Mouse (Mus musculus): ENCODE measurements around the gene Pla2g6. TPM values are rescaled to one million over a fixed set of nuclear protein-coding genes. Genes with fewer than 3 reads are reported as not detected.

Pla2g6 gene
- total and polyA plus RNA-seq, 3 experiments = 9.3 to 20.9 (median 14.8) TPM

GRCm38 (mm10) chr15:79335061-79335655, 7.0 kb upstream of the Pla2g6 start:
- no peaks in the 10 kb centered on the region for H3K9me3 ChIP-seq (replicated peaks; ENCODE audit: low read length)
- 0 out of 2 replicates have a peak overlapping the region, but pooled peaks have one; percentile 11 for H3K9ac ChIP-seq (ENCODE audit: insufficient read depth, low read depth)
- no peaks in the 10 kb centered on the region for H3K27me3 ChIP-seq (replicated peaks)
- no peak overlapping the region for H3K4me3 ChIP-seq (replicated peaks in 1 of 3; ENCODE audit: low read depth in 2 of 3, low read length in 2 of 3, poor library complexity in 1 of 3)
- H3K36me3 ChIP-seq (replicated peaks in 1 of 2; ENCODE audit: control insufficient read depth in 1 of 2, insufficient read depth in 1 of 2, low read length in 1 of 2) = no peaks in the 10 kb centered on the region
- dilution Hi-C loops (cut with MboI; ENCODE audit: extremely low pct_ligation_motif_present, extremely low pct_unique_long_range_greater_than_20kb, low sequenced_read_pairs) = no loop called here
- no peaks in the 10 kb centered on the region for H3K79me2 ChIP-seq (replicated peaks; ENCODE audit: control insufficient read depth, extremely low read depth, insufficient read depth, poor library complexity, severe bottlenecking)
- TF ChIP-seq MXI1 (IDR thresholded peaks at IDR 0.05; ENCODE audit: low read depth, low read length) (peak; percentile 68), TCF12 (IDR thresholded peaks at IDR 0.05; ENCODE audit: low read depth, low read length) (peak; percentile 99), ZKSCAN1 (IDR thresholded peaks at IDR 0.05; ENCODE audit: borderline replicate concordance, low read depth, low read length) (no peak), TBP (conservative IDR thresholded peaks at IDR 0.05; ENCODE audit: low read depth, low read length) (no peak; the same call in 1 of the 2 replicates), MYC (IDR thresholded peaks at IDR 0.05; ENCODE audit: low read depth, low read length) (peak; percentile 96), JUND (conservative IDR thresholded peaks at IDR 0.05; ENCODE audit: low read depth, low read length) (no peak), RAD21 (IDR thresholded peaks at IDR 0.05; ENCODE audit: low read depth, low read length) (no peak; the same call in none of the 2 replicates), RCOR1 (conservative IDR thresholded peaks at IDR 0.05; ENCODE audit: low read depth, low read length) (peak; percentile 95), EP300 (IDR thresholded peaks at IDR 0.05; ENCODE audit: low read length) (peak; percentile 93), PAX5 (IDR thresholded peaks at IDR 0.05; ENCODE audit: low read length) (no peak), POLR2A (IDR thresholded peaks at IDR 0.05; ENCODE audit: low read depth, low read length) (peak; percentile 46; the same call in 1 of the 2 replicates), ELF1 (IDR thresholded peaks at IDR 0.05; ENCODE audit: low read depth, low read length) (peak; percentile 68; the same call in 1 of the 2 replicates), JUN (IDR thresholded peaks at IDR 0.05; ENCODE audit: insufficient read depth, low read depth, low read length) (peak; percentile 33; the same call in 1 of the 2 replicates), CHD2 (IDR thresholded peaks at IDR 0.05; ENCODE audit: low read length) (peak; percentile 88), ZNF384 (IDR thresholded peaks at IDR 0.05; ENCODE audit: low read depth, low read length) (no peak), USF1 (IDR thresholded peaks at IDR 0.05; ENCODE audit: low read depth, low read length) (peak; percentile 90), MAFK (IDR thresholded peaks at IDR 0.05; ENCODE audit: insufficient replicate concordance, low read length) (peak; percentile 78), KAT2A (IDR thresholded peaks at IDR 0.05; ENCODE audit: insufficient replicate concordance, low read length) (0 out of 2 replicates have a peak, but pooled peaks have one; percentile 20), HCFC1 (IDR thresholded peaks at IDR 0.05; ENCODE audit: low read depth, low read length) (no peak), SMC3 (IDR thresholded peaks at IDR 0.05; ENCODE audit: low read depth, low read length) (no peak; the same call in 1 of the 2 replicates), ZMIZ1 (IDR thresholded peaks at IDR 0.05; ENCODE audit: low read depth, low read length) (peak; percentile 69), MAX (IDR thresholded peaks at IDR 0.05; ENCODE audit: low read length) (peak; percentile 97), MAZ (IDR thresholded peaks at IDR 0.05; ENCODE audit: low read depth, low read length) (peak; percentile 97), E2F4 (IDR thresholded peaks at IDR 0.05; ENCODE audit: insufficient replicate concordance, low read depth, low read length) (no peak), ETS1 (conservative IDR thresholded peaks at IDR 0.05; ENCODE audit: low read depth, low read length) (peak; percentile 98), GABPA (IDR thresholded peaks at IDR 0.05; ENCODE audit: insufficient replicate concordance, low read depth, low read length) (no peak), POLR2AphosphoS2 (IDR thresholded peaks at IDR 0.05; ENCODE audit: low read depth, low read length) (no peak), NRF1 (IDR thresholded peaks at IDR 0.05; ENCODE audit: low read depth, low read length) (0 out of 2 replicates have a peak, but pooled peaks have one; percentile 23), MEF2A (IDR thresholded peaks at IDR 0.05; ENCODE audit: borderline replicate concordance, low read depth, low read length) (peak; percentile 93), ZC3H11A (IDR thresholded peaks at IDR 0.05; ENCODE audit: low read depth, low read length) (no peak), SIN3A (IDR thresholded peaks at IDR 0.05; ENCODE audit: low read length) (peak; percentile 86), USF2 (conservative IDR thresholded peaks at IDR 0.05; ENCODE audit: low read depth, low read length) (peak; percentile 90), BHLHE40 (IDR thresholded peaks at IDR 0.05; ENCODE audit: low read depth, low read length) (peak; percentile 97), CHD1 (IDR thresholded peaks at IDR 0.05; ENCODE audit: low read depth, low read length) (no peak), NELFE (IDR thresholded peaks at IDR 0.05; ENCODE audit: low read depth, low read length) (peak; percentile 67; the same call in 1 of the 2 replicates), UBTF (IDR thresholded peaks at IDR 0.05; ENCODE audit: low read depth, low read length) (0 out of 2 replicates have a peak, but pooled peaks have one; percentile 46), CTCF (conservative IDR thresholded peaks at IDR 0.05 in 1 of 2, IDR thresholded peaks at IDR 0.05 in 1 of 2; ENCODE audit: low read depth in 2 of 2, low read length in 2 of 2) (no peak), IRF4 (IDR thresholded peaks at IDR 0.05; ENCODE audit: low read depth, low read length) (peak; percentile 88)
- H3K27ac ChIP-seq (ENCODE audit: insufficient read depth, low read depth) = peak overlapping the region; percentile 77
- H3K4me2 ChIP-seq (ENCODE audit: insufficient read depth, low read depth, poor library complexity, severe bottlenecking) = peak overlapping the region; percentile 80
- H3K4me1 ChIP-seq (ENCODE audit: control insufficient read depth in 1 of 2, insufficient read depth in 2 of 2) = peaks cover 25 to 67% of the 10 kb centered on the region in 2 experiments
- peak; percentile 78 for DNase-seq (ENCODE audit: extremely low read depth)
- in situ Hi-C loops (cut with MboI; ENCODE audit: low pct_ligation_motif_present, low pct_unique_long_range_greater_than_20kb, low sequenced_read_pairs) = loop anchor here (25.0 kb wide), 1 partner anchor 423 kb away; the partner anchor contains the start of gene Pdxp
